Comparison of ENCODE assay signal across 23 mouse cellular contexts in the genomic region with DNA sequence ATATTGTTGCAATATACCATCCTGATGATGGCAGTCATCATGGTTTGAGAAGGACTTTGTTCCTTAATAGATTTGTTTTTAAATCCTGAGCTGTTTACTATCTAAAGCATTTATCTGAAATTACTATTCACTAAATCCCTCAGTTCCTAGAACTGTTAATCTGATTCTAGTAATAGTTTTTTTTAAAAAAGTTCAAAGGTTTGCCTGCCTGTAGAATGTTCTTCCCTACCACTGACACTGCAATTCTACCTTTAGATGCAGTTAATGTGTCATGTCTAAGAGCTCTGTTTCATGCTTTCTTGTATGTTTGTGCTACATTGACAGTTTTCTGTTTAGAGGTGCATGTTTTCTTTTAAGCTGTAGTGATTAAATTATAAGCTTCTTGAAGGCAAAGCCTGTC.
"Had no signal": no experiment of that assay in that cellular context is flagged by ENCODE, and none has a peak within 500 bp of the region (broad histone marks: within the 10 kb centered on the region; RNA-seq: fewer than 3 reads in every experiment).

No protein-coding gene starts in this region.

- H3K9ac ChIP-seq: forebrain, postnatal 0 days; heart, embryonic 13.5 days; heart, embryonic 15.5 days; hindbrain, embryonic 13.5 days; hindbrain, embryonic 15.5 days; limb, embryonic 13.5 days; limb, embryonic 15.5 days; liver, embryonic 13.5 days; liver, embryonic 15.5 days had no signal

- H3K4me1 ChIP-seq: heart, embryonic 15.5 days; liver, embryonic 13.5 days; liver, embryonic 15.5 days had no signal

- DNase-seq: forebrain, postnatal 0 days; gastrocnemius, postnatal 10 days; gastrocnemius, postnatal 36 days; heart, adult 11 months; heart, adult 2 months; heart, postnatal 14 days; heart, postnatal 36 days; kidney, adult 11 months; kidney, adult 8-10 months; kidney, postnatal 14 days; kidney, postnatal 36 days; layer of hippocampus, postnatal 36 days; left cerebral cortex, postnatal 4 days; liver, embryonic 13.5 days; lung, adult 18-20 months had no signal

- H3K36me3 ChIP-seq: heart, embryonic 13.5 days; heart, embryonic 15.5 days; hindbrain, embryonic 13.5 days; hindbrain, embryonic 15.5 days; limb, embryonic 13.5 days; limb, embryonic 15.5 days; liver, embryonic 13.5 days; liver, embryonic 15.5 days had no signal

- H3K27ac ChIP-seq: heart, adult 2 months; heart, embryonic 13.5 days; heart, embryonic 15.5 days; hindbrain, embryonic 13.5 days; hindbrain, embryonic 15.5 days; hindbrain, postnatal 0 days; limb, embryonic 13.5 days; limb, embryonic 15.5 days; liver, embryonic 13.5 days; liver, embryonic 15.5 days had no signal

- H3K4me3 ChIP-seq: heart, adult 2 months; heart, embryonic 13.5 days; heart, embryonic 15.5 days; hindbrain, embryonic 13.5 days; hindbrain, embryonic 15.5 days; limb, embryonic 13.5 days; limb, embryonic 15.5 days; liver, embryonic 13.5 days; liver, embryonic 15.5 days had no signal

- H3K27me3 ChIP-seq: heart, embryonic 13.5 days; heart, embryonic 15.5 days; hindbrain, embryonic 13.5 days; hindbrain, embryonic 15.5 days; limb, embryonic 13.5 days; limb, embryonic 15.5 days; liver, embryonic 13.5 days; liver, embryonic 15.5 days had no signal
